Mouse (Mus musculus) right cerebral cortex, postnatal 10 days (tissue): ENCODE data around the gene Klk1b5.

Experiments
- DNase-seq, 2 experiments: peaks; one replicate each; pipeline ENCODE4 v3.0.0; 2021; ENCODE audit warnings: low spot score in 2 of 2

Gene Klk1b5

DNA sequence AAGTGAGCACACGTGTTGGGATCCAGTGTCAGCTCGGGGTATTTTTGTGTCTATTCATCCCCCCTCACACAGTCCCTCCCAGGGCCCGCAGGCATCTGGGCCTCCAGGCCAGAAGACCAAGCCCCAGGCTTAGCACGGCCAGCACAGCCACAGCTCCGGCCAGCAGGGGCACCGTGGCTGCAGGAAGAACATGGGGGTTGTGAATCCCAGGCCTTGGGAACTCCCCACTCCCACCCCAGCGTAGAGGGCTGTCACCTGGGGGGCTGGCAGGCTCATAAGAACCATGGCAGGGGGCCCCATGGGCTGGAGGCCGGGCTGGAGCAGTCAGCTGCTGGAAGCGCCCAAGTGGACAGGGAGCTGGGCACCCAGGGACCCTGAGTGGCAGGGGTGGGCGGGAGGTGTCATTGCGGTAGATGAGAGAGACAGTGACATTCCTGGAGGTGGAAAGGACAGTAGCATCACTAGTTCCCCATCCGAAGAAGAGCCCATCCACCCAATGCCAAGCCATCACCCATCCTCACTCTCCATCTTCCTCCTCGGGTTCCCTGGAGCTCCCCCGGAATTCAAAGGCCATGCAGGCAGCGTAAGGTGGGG, 37.4 kb downstream of the Klk1b5 start:
- peak; percentile 38 to 46 for DNase-seq

DNA sequence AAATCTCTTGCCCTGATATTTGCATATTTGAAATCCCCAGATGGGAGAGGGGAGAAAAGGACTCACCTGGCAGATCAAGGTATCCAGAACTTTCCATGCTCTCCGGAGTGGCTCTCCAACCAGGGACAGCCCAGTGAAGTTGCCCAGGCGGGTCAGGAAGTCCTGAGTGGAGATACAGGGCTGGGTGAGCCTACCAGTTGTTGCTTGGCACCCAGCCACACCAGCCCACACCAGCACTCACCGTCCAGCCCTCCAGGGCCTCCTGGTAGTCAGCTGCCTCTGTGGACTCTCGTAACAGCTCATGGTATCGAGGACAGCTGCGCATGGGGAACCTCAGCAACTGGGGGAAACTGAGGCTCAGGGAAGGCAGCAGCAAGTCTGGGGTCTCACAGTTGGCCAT, 39.2 kb downstream of the Klk1b5 start:
- DNase-seq: peak in 1 of 2 experiments; percentile 52

DNA sequence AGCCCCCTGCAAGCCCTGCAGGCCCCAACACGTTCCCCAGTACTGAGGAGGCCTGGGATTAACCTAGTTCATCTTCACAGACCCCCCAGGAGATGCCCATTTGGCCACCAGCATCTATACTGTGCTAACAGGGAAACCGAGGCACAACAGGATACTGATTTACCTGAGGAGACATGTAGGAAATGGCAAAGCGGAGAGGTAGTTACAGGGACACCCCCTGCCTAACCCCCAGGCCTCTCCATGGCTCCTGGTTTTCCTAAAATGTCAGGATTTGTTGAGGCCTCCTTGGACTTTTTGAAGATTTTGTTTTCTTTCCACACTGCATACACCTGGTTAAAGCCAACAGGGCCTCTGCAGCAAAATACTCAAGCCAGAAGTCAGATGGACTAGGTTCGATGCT, 41.5 kb downstream of the Klk1b5 start, which contains the start of gene Acp4:
Gene Acp4, minus strand, starts transcription at position 101 of the 400 bp plus-strand sequence.
- no peak for DNase-seq

DNA sequence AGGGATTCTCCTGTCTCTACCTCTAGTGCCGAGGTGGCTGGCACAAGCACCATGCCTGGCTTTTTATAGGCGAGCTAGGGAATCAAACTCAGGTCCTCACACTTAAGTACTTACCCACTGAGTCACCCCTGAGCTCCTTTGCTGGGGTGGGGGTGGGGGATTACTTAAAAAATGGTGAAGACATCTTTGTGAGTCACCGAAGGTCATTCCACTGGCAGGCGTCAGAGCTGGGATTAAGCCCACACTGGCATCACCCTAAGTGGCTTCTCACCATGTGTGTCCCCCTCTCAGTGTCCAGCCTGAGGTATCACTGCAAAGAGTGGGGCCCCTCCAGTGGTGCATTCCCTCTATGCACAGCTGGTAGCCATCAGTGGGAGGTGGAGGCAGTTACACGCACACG, 44.7 kb downstream of the Klk1b5 start:
- DNase-seq: no peak

DNA sequence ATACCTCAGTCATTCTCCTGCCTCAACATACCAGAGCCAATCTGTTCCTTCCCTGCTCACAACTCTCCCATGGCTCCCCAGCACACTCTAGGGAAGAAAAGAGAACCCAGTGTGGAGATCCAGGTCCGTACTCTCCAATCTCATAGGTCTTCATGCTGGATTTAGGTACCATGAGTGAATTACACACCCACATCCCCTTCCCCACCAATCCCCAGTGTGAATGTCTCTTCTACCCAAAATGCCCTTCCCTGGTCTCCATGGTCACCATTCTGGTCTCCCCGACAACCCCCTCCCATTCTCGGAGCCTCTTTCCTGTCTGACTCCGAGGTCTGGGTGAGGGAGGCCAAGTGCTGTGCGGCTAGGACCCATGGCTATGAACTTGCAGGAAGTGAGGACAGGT, 45.4 kb downstream of the Klk1b5 start, which contains the start of gene Gm15517:
Gene Gm15517, plus strand, starts transcription at position 301 of the 400 bp plus-strand sequence.
- DNase-seq: no peak

DNA sequence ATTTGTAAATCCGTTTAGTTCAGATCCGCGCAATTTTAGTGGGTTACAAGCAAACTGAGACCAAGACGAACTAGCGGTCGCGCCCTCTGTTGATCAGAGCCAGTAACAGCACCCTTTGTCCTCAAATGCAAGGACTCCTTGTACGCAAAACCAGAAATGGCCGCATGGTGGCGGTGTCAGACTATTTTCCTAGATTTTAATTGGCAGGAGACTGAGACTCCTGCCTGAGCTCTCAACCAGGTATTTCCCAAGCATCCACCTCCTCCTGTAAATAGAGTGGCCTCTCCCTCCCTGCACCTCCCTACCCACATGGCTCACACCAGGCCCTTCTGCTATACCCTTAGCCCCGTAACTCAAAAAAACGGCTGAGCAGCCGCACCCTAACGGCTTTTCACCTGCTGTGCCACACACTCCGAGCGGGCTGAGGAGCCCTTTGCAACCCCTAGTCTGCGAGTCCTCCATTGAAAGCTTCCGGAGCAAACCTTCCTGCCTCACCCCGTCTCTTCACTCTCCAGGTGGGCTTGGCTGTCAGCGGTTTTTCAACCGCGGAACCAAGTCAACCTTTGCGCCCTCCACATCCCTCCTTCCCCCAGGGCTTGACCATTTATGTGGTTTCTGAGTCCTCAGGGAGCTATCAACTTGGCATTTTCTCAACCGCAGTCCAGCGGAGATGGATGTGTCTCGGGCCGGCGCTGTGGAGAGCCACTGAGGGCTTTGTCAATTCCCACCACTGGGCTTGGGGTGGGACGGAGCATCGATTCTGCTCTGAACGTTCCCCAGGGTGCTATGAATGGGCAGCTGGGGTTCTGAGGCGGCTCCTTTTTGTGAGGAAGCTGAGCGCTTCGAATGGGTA, 47.3 kb downstream of the Klk1b5 start:
- peak; percentile 94 to 97 for DNase-seq

DNA sequence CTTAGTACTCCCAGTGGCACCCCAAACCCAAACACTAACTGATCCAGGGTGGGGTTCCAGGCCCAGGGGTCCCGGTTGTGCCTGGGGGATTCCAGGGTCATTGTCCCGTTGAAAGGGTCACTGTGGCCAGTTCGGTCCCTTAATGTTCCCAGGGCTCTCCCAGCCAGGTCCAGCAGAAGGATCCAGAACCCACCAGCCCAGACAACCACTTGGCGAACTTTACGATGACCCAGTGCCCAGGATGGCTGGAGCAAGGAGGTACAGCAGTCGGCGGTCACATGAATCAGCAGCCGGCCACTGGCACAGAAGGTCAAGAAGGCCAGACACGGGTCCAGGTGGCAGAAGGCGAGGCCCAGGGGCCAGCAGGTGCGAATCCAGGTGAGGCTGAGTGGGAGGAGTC, 52.4 kb downstream of the Klk1b5 start:
- DNase-seq: no peak

DNA sequence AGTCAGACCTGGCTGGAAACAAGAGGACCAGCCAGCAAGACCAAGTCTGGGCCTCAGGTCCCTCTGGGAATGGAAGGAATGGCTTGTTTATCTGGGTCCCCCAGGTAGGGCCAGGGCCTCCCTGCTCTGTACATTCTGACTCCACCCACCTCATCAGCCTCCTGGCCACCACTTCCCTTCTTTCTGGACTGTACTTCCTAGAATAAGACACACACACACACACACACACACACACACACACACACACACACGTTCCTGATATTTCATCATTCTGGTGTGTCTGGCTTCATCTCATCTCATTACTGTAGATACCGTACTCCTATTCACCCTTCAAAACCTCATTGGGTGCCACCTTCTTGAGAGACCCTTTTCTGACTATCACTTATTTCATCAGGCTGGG, 53.7 kb downstream of the Klk1b5 start:
- no peak for DNase-seq
